Mouse (Mus musculus) adrenal gland, adult 18-20 months (tissue): ENCODE data around the gene Ccdc51. TPM values are rescaled to one million over a fixed set of nuclear protein-coding genes. Genes with fewer than 3 reads are reported as not detected.

Source experiments
- DNase-seq, 2 experiments: peaks; one replicate each; pipeline ENCODE4 v3.0.0; 2021 to 2022; ENCODE audit warnings: low spot score in 2 of 2
- total RNA-seq, 2 experiments: library from RNA; stranded (reverse); gene quantifications; 1 replicate in 1 of 2; 2 replicates in 1 of 2; pipeline ENCODE4 v1.2.3; 2021

The Ccdc51 gene
- total RNA-seq, 2 experiments from 2014 or later: 11.8 to 12.6 TPM

DNA sequence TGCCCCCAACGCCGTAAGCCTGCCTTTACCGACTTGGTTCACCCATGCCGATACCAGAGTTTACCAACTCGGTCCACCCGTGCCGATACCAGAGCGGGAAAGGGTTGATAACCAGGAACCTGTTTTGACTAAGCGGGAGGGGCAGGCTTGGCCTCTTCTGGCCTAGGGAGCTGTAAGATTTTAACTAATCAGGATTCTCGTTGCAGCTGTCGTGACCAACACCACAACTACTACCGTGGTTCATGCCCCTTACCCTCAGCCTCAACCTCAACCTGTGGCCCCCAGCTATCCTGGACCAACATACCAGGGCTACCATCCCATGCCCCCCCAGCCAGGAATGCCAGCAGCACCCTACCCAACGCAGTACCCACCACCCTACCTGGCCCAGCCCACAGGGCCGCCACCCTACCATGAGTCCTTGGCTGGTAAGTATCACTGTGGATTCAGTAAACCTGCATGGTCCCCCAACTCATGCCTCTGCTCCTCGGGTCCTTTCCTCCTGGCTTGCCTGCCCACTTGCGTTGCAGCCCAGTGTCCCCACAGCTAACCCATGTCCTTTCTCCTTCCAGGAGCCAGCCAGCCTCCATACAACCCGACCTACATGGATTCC lies 26.1 kb upstream of the Ccdc51 start:
- DNase-seq: no peak

DNA sequence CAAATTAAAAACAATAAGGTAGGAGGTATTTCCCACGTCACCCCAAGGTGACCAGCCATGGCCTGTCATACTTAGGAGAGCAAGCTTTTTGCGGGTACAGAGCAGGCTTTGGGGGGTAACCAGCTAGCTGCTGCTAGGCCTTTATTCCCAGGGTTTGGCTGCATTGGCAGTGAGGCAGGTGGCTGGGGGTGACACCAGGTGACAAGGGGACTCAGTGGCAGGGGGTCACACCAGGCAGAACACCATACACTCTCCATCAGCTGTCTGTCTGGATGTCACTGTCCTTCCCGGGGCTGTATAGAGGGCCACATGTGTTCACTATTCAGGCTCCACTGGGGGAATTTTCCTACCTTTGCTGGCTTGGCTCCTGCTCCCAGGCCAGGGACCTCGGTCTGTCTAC lies 25.4 kb upstream of the Ccdc51 start:
- DNase-seq: no peak

DNA sequence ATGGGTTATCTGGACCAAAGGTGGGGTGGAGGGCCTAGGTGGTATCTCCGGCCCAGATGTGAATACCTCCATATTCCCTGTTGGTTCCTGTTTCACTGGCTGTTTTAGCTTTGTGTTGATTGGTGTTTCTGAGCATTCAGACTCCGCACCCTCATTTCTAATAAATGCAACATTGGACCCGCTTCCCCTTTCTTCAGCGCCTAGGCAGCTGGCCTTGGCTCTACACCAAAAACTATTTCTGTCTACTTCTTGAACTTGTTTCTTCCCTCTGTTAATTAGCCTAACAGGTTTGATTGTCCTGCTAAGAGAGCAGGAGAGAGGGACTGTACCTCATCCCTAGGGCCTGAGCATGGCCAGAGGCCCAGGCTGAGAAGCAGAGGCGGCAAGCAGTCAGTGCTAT lies 24.8 kb upstream of the Ccdc51 start:
- DNase-seq: no peak

DNA sequence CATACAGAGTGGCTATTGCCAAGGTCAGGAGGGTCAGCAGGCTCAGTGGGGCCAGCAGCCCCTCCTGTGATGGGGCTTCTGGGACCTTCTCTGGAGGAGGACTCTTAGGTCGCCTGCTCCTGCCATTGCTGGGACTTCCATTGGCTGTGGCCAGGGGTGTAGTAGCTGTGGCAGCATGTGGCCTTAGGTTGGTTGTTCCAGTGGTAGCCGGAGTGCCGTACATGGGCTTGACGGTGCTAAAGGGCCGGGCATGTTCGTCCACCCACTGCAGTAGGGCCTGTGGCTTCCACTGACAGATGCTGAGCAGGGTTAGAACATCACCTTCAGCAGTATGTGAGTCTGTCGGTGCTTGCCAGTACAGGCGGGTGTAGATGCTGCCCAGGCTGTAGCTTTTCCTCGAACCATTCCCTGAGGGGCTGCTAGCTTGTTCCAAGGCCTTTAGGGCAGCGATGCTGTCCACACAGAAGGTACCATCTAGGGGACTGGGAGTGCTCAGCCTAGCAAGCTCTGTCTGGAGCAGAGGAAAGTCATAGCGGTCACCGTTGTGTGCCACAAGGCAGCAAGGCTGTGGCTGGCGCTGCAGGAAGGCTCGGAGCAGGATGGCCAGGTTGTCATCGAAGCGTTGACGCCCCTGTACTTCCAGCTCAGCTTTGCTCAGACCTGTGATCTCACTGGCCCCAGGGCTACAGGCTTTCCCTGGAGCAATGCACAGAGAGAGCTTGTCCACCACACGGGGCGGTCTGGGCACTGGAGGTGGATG lies 24.1 kb upstream of the Ccdc51 start:
- no peak for DNase-seq

DNA sequence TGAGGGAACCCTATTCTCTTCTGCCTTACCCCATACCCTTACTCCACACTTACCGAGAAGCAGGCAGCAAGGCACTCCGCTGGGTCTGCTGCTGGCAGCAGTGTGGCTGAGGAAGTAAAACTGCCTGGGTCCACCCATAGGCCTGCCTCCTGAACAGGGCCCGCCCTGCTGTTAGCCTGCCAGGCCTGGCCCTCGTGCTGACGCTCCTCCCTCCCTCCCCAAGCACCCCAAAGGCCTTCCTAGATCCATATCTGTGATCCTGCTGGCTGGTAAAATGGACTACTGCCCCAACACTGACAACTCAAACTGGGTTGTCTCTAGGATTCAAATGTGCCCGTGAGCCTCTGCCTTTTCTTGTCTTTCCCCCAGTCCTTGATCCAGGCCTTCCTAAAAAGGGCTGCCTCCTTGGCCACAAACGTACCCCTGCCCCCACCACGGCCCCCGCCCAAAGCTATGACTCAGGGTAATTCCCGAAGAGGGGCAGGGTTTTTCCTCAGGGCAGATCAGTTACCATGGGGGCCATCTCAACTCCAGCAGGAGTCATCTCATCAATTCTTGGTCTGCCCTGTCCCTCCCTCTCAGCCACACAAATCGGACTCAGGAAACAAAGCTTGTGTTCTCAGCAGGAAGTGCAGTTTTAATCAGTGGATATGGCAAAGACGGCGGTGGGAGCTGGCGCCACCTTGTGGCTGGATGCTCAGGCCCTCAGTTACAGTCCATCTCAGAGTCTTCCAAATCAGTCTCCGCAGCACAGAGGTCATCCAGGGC lies 23.0 kb upstream of the Ccdc51 start, which contains the start of gene Trex1:
TSS of gene Trex1 (minus strand) at position 599 of the 768 bp plus-strand sequence.
- peak; percentile 85 to 90 for DNase-seq

DNA sequence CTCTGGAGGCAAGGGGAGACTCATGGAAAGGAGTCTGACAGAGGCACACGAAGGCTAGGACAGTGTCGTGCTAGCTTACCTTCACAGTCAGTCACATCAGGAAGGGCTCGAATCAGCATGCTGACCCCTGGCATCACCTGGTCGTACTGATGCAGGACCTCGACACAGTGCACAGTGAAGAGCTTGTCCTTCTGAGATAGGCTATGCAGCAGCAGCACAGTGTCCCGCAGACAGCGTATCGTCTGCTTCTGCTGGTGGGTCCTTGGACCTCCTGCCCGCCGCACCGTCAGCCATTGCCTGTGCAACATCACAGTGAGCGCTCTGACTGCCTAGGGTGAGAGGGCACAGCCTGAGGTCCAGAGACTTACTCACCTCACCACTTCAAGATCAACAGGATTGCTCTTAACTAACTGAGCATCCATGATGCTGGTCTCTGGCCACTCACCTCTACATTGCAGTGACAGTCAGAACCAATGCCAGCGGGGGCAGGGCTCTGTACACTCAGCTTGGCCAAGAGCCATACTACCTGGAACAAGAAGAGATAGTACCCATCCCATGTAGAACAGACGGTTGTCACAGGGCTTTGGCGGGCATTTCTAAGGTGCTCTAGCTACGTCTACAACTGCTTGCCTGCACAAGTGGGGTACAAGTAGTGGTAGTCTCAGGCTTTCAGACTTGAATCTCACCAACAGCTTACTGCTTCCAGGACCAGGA lies 22.0 kb upstream of the Ccdc51 start:
- no peak for DNase-seq

DNA sequence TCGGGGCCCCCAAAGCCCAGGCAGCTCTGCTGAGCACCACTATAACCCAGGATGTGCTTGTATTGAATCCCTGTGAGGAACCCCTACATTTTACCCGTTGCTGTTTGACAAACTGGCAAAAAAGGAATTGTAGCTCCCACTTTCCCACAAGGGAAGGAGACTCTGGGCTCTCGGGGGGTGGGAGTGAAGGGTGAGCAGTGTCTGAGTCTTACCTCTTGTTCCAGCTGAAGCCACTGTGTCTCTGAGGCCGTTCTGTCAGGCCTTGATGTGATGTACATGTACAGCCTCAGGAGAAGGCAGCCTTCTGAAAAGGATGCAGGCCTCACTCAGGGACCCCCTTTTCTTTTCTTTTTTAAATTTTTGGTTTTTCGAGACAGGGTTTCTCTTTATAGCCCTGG lies 21.4 kb upstream of the Ccdc51 start:
- no peak for DNase-seq

DNA sequence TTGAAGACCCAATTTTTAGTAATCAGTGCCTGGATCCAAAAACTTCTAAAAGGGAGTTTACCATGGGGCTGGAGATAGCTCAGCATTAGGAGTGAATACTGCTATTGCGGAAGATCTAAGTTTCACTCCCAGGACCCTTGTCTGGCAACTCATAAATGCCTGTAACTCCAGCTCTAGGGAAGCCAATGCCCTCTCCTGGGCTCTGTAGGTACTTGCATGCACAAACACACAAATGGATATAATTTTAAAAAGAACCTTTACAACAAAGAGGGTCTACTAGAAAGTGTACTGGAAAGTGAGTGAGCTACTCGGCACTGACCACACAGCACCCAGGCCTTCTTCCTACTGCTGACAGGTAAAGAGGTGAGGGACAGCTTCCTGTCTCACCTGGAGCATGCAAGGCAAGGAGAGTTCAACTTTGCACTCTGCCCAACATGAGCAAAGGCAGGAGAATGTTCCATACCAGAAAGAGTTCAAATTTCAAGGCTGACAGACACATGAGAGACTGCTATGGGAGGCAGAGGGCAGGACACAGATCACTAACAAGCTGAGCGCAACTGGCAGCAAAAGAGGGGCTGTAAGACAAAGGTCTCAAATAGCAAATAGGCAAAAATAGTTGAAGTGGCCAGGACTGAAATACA lies 14.1 kb upstream of the Ccdc51 start:
- DNase-seq: no peak

DNA sequence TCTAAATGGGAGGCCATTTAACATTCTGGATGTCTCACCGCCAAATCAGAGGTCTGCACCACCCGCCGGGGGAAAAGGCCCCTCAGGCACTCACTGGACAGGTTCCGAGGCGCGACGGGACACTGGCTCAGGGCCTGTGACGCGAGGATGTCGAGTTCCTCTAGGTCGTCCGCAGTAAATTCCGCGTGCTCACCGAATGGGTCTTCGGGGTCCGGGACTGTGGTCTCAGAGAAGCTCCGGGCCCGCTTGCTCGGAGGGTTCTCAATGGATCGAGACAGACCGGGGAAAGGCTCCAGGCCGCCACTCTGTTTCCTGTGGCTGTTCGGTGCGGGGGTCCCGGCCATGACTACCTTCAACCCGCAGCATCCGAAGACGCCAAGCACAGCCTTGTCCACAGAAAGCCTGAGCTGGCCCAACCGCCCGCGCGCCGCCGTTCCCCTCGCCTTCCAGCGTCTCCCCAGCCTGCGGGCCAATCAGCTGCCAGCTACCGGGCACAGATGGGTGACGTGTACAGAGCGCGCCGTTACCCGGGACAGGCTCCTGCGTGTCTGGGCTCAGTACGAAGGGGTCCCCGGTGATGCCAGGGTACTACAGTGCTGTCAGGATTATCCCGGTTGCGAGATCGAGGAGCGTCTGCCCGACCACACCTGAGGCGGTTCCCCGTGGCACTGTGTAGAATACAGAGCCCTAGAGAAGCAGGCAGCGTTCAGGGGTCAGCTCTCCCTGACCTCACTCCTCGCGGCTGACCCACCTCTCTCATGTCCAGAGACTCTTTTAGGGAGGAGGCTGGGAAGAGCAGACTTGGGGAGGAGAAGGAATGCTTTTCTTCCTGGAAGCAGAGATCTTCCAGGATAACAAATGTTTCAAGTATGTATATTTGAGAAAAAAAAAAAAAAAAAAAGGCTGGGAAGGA lies 8.4 kb upstream of the Ccdc51 start, which contains the start of gene Atrip:
TSS of gene Atrip (minus strand) at position 464 of the 913 bp plus-strand sequence.
- peak; percentile 91 for DNase-seq

DNA sequence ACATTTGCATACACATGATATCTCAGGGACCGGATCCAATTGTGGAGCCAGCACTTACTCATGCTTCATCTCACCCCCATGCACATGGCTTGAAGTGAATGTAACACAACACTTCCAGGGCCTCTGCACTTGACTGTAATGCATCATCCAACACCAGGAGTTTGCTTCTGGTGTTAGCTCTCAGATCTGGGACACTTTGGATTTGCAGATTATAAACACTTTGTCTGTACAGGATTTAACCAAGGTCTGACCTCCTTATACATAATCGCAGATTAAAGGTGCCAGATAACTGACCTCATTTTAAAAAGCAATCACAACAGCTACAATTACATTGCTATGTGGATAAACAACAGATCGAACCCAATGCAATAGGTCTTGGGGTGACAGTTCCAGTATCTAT lies 1.8 kb upstream of the Ccdc51 start:
- no peak for DNase-seq

DNA sequence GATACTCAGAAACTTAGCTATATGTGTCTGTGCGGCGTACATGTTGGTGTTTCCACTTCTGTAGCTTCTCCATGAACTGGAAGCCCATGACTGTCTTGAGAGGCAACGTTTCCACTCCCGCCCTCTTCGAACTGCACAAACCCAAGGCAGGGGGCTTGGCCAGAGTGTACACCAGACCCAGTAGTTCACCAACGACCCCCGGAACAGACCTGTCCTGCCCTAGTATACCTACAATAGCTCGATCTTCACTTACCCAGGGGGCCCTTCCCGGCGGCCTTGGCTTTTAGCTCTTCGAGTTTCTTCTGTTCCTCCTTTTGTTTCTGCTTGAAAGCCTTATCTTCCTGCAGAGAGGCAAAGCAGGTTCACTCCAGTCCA lies 557 bp upstream of the Ccdc51 start:
- no peak for DNase-seq

DNA sequence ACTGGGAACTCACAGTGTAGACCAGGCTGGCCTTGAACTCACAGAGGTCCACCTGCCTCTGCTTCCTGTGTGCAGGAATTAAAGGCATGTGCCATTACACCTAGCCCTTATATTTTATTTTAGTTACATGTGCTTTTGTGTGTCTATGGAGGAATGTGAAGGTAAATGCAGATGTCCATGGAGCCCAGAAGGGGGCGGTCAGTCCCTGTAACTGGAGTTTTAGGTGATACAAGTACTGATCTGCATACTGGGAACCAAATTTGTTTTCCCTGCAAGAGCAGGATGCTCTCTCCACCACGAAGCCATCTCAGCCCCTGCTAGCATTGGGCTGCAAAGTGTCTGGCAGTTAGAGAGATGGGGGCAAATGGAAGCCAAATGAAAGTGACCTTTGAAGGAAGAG lies 2.6 kb downstream of the Ccdc51 start:
- no peak for DNase-seq

DNA sequence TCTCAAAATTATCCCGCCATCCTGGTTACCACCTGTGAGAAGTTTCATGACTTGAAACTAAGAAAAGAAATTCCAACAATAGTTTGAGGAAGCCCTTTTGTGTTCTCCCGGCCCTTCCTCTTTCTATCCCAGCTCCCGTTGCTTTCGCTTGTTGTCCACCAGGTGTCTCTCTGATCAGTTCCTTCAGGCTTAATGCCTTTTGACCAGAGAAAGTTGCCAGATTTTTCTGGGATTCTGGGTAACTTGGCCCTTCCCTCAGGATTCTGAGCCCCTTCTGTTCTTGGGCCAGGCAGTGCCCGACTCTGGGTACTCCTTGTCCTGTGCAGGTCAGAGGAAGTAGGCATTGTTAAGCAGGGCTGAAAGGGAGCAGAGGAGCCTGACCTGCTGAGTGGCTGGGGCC lies 5.7 kb downstream of the Ccdc51 start:
- DNase-seq: no peak

DNA sequence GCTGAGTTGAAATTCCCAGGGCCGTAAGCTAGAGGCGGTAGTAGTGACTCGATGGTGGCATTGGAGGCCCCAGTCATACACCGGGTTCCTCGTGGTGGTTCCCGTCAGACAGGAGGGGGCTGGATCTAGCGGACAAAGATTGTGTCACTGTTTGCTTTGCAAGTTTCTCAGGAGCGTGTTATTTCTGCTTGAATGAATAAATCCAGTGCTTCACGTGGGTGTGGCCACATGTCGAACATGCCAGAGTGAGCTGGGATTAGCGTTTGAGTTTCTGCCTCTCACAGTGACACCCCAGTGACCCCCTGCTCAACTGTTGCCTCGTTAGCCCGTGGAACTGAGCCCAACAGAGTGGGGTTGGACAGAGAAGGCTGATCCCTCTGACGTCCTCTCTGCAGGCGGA lies 8.2 kb downstream of the Ccdc51 start:
- DNase-seq: no peak

DNA sequence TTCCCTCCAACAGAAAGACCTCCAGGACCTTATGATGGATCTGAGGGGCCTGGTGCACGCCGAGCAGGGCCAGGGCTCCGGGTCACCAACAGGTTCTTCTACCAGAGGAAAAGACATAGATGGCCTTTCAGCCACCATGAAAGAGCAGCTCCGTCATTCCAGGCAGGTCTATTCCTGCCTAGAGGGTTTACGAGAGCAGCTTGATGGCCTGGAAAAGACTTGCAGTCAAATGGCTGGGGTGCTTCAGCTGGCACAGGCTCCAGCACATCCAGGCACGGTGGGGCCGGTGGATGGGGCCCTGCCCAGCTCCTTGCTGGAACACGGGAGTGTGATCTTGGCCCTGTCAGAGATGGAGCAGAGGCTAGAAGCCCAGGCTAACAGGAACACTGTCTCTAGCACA lies 9.5 kb downstream of the Ccdc51 start:
- no peak for DNase-seq

DNA sequence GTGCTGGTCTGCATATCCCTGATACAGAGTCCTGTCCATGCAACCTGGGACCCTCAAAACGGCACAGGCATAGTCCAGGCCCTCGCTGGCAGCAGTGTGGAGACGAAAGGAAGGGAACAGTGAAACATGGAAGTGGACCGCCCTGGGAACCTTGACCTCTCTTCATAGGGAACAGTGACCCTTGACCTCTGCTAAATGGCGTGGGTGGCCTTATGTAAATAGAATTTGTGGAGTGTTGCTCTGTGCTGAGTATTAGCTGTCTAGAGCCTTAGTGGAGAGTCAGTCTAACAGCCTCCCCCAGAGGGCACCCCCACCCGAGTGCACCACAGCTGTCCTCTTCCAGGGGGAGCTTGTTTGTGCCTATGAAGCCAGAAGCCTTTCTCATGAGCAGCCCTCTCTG lies 10.5 kb downstream of the Ccdc51 start:
- no peak for DNase-seq

DNA sequence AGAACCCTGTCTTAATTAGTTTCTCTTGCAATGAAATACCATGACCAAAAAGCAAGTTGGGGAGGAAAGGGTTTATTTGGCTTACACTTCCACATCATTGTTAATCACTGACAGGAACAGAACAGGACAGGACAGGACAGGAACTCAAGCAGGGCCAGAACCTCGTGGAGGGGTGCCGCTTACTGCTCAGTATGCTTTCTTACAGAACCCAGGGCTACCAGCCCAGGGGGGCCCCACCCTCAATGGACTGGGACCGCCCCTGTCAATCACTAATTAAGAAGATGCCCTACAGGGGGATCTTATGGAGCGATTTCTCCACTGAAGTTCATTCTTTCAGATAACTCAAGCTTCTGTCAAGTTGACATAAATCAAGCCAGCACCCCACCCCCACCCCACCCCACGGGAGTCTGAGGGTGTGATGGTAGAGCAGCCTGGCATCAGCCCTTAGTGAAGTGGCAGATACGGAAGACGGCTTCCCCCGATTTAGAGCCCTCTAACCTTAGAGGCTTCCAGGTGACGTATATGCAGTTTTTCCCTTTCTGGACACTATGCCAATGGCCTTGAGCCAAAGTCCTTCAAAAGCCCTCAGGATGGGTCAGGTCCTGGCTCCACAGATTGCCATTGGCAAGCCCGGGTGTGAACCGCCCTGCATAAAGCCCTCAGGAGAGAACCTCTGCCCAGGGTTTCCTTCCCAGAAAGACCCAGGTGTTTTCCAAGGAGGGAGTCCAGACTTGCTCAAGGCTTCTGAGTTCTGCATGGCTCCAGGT lies 11.7 kb downstream of the Ccdc51 start:
- DNase-seq: no peak

DNA sequence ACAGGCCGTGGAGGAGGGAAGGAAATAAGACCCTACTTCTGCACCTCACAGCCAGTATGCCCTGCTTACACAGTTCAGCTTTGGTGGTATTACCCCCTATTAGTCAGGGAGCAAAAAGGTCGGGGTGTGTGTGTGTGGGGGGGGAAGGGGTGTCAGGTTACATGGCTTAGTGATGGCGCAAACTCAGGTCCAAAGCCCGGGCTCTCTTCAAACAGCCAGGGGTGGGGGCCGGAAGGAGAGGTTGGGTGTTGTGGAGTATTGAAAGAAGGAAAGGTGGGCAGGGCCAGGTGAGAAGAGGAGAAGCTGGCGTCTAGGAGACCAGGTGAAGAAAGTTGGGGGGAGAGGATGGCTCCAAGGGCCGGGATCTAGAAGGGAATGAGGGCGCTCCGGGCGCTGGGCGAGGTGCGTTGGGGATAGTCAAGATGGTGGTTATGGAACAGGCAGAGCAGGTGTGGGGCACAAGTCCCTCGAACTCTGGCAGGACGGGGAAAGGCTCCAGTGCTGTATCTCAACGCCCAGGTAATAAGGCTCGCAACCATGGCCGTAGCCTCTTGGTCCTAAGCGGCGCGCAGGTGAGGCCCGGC lies 12.4 kb downstream of the Ccdc51 start:
- DNase-seq: no peak
